Mouse (Mus musculus) lung, adult 2 months (tissue): ENCODE results near the gene Chchd2.

Source experiments
- CTCF ChIP-seq: fragments of 200-500 bp; IDR thresholded peaks from 2 replicates; pipeline ENCODE4 v1.5.1; 2011; ENCODE audit warnings: mild to moderate bottlenecking, low read length, control low read depth; ENCODE audit not compliant: insufficient read depth
- POLR2A ChIP-seq: fragments of 200-500 bp; IDR thresholded peaks from 2 replicates; pipeline ENCODE4 v1.6.1; 2011; ENCODE audit warnings: low read depth, mild to moderate bottlenecking, control low read depth, low read length, borderline replicate concordance; ENCODE audit errors: extremely low read depth

- TF ChIP-seq POLR2A: no peak
- no peak for TF ChIP-seq CTCF
Measured at GRCm38 (mm10) chr5:129918065-129918651, 30.9 kb upstream of the Chchd2 start.
